Mouse (Mus musculus): ENCODE results near the gene Kcnd2.

GRCm38 (mm10) chr6:21214673-21215490 lies 421 bp upstream of the Kcnd2 start:
- TF ChIP-seq EP300 (IDR thresholded peaks at IDR 0.05; ENCODE audit: low read depth): no peak
- TF ChIP-seq CTCF (IDR thresholded peaks at IDR 0.05; ENCODE audit: low read depth): no peak
